Mouse (Mus musculus): ENCODE measurements around the gene Pde6b. TPM values are rescaled to one million over a fixed set of nuclear protein-coding genes. Genes with fewer than 3 reads are reported as not detected.

The Pde6b gene
- total and polyA plus RNA-seq, 2 experiments: not detected

GRCm38 (mm10) chr5:108448785-108449668, 60.8 kb downstream of the Pde6b start, which contains the start of gene Mfsd7a:
Gene Mfsd7a (minus strand): TSS chr5:108448891.
- H3K36me3 ChIP-seq (ENCODE audit: control insufficient read depth, insufficient read depth, low read length): no peaks in the 10 kb centered on the region
- H3K4me1 ChIP-seq (ENCODE audit: control insufficient read depth, insufficient read depth, low read length): peaks cover 22% of the 10 kb centered on the region
- no peak for TF ChIP-seq POLR2A (IDR thresholded peaks at IDR 0.05; ENCODE audit: extremely low read depth, insufficient read depth, low read length)
- peak; percentile 0; the same call in 1 of the 2 replicates for TF ChIP-seq CTCF (IDR thresholded peaks at IDR 0.05; ENCODE audit: low read depth, low read length)
- H3K9ac ChIP-seq (ENCODE audit: low read depth, low read length): peak within 1 kb of the TSS; percentile 64
- DNase-seq (ENCODE audit: extremely low read depth, low read depth, low spot score): peak; percentile 91
- peak within 1 kb of the TSS; percentile 68 for H3K4me3 ChIP-seq (ENCODE audit: insufficient read depth, low read depth, low read length)
- peak within 1 kb of the TSS; percentile 88 for H3K27ac ChIP-seq (replicated peaks; ENCODE audit: insufficient read depth, low read depth, low read length)
- 7% methylated on average over 24 of the region's 24 CpGs for WGBS
- H3K79me2 ChIP-seq (ENCODE audit: control insufficient read depth, insufficient read depth, low read length): no peaks in the 10 kb centered on the region
- no peaks in the 10 kb centered on the region for H3K27me3 ChIP-seq (ENCODE audit: control insufficient read depth, insufficient read depth, low read length)

DNA sequence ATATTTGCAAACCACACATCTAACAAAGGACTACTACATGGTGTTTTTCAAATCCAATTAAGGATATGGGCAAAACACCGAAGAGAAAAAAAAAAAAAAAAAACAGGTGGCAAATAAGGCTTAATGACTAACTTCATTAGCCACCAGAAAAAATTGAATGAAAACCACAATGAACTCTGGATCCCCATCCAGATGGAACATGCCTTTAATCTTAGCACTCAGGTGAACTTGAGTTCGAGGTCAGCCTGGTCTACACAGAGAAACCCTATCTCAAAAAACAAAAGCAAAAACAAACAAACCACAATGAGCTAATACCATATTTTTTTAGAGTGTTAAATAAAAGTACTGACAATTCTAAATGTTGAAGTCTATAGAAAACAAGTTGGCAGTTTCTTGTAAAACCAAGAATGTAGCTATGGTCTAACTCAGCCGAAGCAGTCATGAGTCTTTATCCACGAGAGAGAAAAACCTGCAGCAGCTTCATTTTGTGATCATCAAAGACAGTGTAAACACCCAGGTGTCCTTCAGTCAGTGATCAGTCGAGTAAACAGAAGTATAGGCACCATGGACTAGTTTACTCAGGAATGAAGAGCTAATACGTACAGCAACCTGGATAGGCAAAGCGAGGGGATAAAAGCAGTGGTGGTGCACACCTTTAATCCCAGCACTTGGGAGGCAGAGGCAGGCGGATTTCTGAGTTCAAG, 62.8 kb downstream of the Pde6b start:
- H3K27me3 ChIP-seq (ENCODE audit: control insufficient read depth, insufficient read depth, low read length): no peaks in the 10 kb centered on the region
- peak; percentile 73 for DNase-seq (ENCODE audit: extremely low read depth, low read depth, low spot score)
- H3K36me3 ChIP-seq (ENCODE audit: control insufficient read depth, insufficient read depth, low read length): no peaks in the 10 kb centered on the region
- H3K79me2 ChIP-seq (ENCODE audit: control insufficient read depth, insufficient read depth, low read length): no peaks in the 10 kb centered on the region
- peak overlapping the region; percentile 95 for H3K27ac ChIP-seq (replicated peaks; ENCODE audit: insufficient read depth, low read depth, low read length)
- H3K9ac ChIP-seq (ENCODE audit: low read depth, low read length): no peak overlapping the region
- peaks cover 24% of the 10 kb centered on the region for H3K4me1 ChIP-seq (ENCODE audit: control insufficient read depth, insufficient read depth, low read length)
- 32% methylated on average over 8 of the region's 8 CpGs for WGBS
- H3K4me3 ChIP-seq (ENCODE audit: insufficient read depth, low read depth, low read length): no peak overlapping the region
- TF ChIP-seq POLR2A (IDR thresholded peaks at IDR 0.05; ENCODE audit: extremely low read depth, insufficient read depth, low read length): no peak
- TF ChIP-seq CTCF (IDR thresholded peaks at IDR 0.05; ENCODE audit: low read depth, low read length): no peak

GRCm38 (mm10) chr5:108451611-108452010, 63.4 kb downstream of the Pde6b start:
- H3K4me3 ChIP-seq (ENCODE audit: insufficient read depth, low read depth, low read length): no peak overlapping the region
- no peak overlapping the region for H3K9ac ChIP-seq (ENCODE audit: low read depth, low read length)
- H3K36me3 ChIP-seq (ENCODE audit: control insufficient read depth, insufficient read depth, low read length): no peaks in the 10 kb centered on the region
- TF ChIP-seq CTCF (IDR thresholded peaks at IDR 0.05; ENCODE audit: low read depth, low read length): no peak
- TF ChIP-seq POLR2A (IDR thresholded peaks at IDR 0.05; ENCODE audit: extremely low read depth, insufficient read depth, low read length): no peak
- H3K27ac ChIP-seq (replicated peaks; ENCODE audit: insufficient read depth, low read depth, low read length): peak overlapping the region; percentile 95
- DNase-seq (ENCODE audit: extremely low read depth, low read depth, low spot score): peak; percentile 93
- WGBS: 29% methylated on average over 1 of the region's 1 CpGs
- H3K79me2 ChIP-seq (ENCODE audit: control insufficient read depth, insufficient read depth, low read length): no peaks in the 10 kb centered on the region
- H3K27me3 ChIP-seq (ENCODE audit: control insufficient read depth, insufficient read depth, low read length): no peaks in the 10 kb centered on the region
- H3K4me1 ChIP-seq (ENCODE audit: control insufficient read depth, insufficient read depth, low read length): peaks cover 24% of the 10 kb centered on the region

- H3K27ac ChIP-seq (replicated peaks; ENCODE audit: insufficient read depth, low read depth, low read length): peak overlapping the region; percentile 60
- no peak overlapping the region for H3K9ac ChIP-seq (ENCODE audit: low read depth, low read length)
- WGBS: 40% methylated on average over 1 of the region's 1 CpGs
- H3K27me3 ChIP-seq (ENCODE audit: control insufficient read depth, insufficient read depth, low read length): no peaks in the 10 kb centered on the region
- TF ChIP-seq CTCF (IDR thresholded peaks at IDR 0.05; ENCODE audit: low read depth, low read length) (no peak), POLR2A (IDR thresholded peaks at IDR 0.05; ENCODE audit: extremely low read depth, insufficient read depth, low read length) (no peak)
- H3K4me1 ChIP-seq (ENCODE audit: control insufficient read depth, insufficient read depth, low read length): peaks cover 24% of the 10 kb centered on the region
- no peaks in the 10 kb centered on the region for H3K36me3 ChIP-seq (ENCODE audit: control insufficient read depth, insufficient read depth, low read length)
- no peak overlapping the region for H3K4me3 ChIP-seq (ENCODE audit: insufficient read depth, low read depth, low read length)
- H3K79me2 ChIP-seq (ENCODE audit: control insufficient read depth, insufficient read depth, low read length): no peaks in the 10 kb centered on the region
- no peak for DNase-seq (ENCODE audit: extremely low read depth, low read depth, low spot score)
Observed at GRCm38 (mm10) chr5:108452422-108452821, 64.2 kb downstream of the Pde6b start.

- Histone ChIP-seq H3K27me3 (ENCODE audit: control insufficient read depth, insufficient read depth, low read length) (no peaks in the 10 kb centered on the region), H3K4me3 (ENCODE audit: insufficient read depth, low read depth, low read length) (no peak overlapping the region), H3K27ac (replicated peaks; ENCODE audit: insufficient read depth, low read depth, low read length) (peak overlapping the region; percentile 92), H3K4me1 (ENCODE audit: control insufficient read depth, insufficient read depth, low read length) (peaks cover 21% of the 10 kb centered on the region), H3K79me2 (ENCODE audit: control insufficient read depth, insufficient read depth, low read length) (no peaks in the 10 kb centered on the region), H3K36me3 (ENCODE audit: control insufficient read depth, insufficient read depth, low read length) (no peaks in the 10 kb centered on the region), H3K9ac (ENCODE audit: low read depth, low read length) (peak overlapping the region; percentile 56; the same call in 1 of the 2 replicates)
- DNase-seq (ENCODE audit: extremely low read depth, low read depth, low spot score): peak; percentile 97
- WGBS: 7% methylated on average over 3 of the region's 3 CpGs
- TF ChIP-seq POLR2A (IDR thresholded peaks at IDR 0.05; ENCODE audit: extremely low read depth, insufficient read depth, low read length) (no peak), CTCF (IDR thresholded peaks at IDR 0.05; ENCODE audit: low read depth, low read length) (no peak)
Observed at GRCm38 (mm10) chr5:108454094-108454493, 65.9 kb downstream of the Pde6b start.
